Mouse (Mus musculus): ENCODE data around the gene Pla1a.

- no peak for TF ChIP-seq CTCF (IDR thresholded peaks at IDR 0.05; ENCODE audit: low read depth)
- TF ChIP-seq EP300 (IDR thresholded peaks at IDR 0.05; ENCODE audit: low read depth): no peak
Measured at GRCm38 (mm10) chr16:38433514-38433913, 569 bp upstream of the Pla1a start.

All from liver, postnatal 0 days (tissue).